Comparison of ENCODE assay signal across 7 mouse cellular contexts in the genomic region with DNA sequence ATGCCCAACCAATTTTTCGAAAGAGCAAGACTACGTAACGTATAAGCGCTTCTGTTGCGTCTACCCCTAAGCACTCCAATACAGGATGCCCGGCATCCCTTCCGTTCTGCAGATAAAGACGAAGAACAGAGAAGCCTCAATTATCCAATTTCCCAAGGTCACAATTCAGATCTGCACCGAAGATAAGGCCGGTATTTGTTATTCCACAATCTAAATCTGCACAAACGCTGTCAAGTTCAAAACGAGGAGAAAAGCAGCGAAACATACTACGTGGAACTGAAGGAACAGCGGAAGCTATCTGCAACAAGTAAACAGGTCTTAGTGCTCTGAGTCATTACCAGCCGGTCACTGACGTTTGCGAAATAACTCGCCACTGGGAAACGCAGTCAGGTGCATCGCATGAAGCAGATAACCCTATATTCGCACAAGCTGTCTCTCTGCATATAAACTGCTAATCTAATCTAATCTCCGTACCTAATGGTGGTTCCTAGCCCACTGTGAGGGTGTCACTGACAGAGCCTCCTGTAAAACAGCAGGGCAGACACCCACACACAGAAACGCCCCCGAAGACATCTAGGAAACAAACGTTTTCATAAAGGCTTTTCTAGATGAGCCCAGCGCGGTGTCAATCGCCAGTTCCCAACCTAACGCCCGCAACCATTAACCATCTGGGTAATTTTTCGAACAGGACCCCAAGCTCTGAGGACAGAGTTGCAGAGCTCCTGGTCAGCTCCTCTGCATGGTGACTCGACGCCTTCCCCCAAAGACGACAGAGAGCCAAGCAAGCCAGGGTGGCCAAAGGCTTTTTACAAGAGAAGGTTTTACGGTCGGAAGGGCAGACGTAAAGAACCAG. TPM values are rescaled to one million over a fixed set of nuclear protein-coding genes. Genes with fewer than 3 reads are reported as not detected.
A peak's percentile ranks its signal among the peaks of the same experiment; 100 is the strongest.
DNase-seq lines count a peak whose midpoint lies in the region; ATAC-seq lines count a peak whose summit lies in the region.

No protein-coding gene starts in this region.

- H3K9ac ChIP-seq in embryonic facial prominence, embryonic 11.5 days (replicated peaks; ENCODE audit: low read length) = peak overlapping the region; percentile 82
- H3K9ac ChIP-seq in hindbrain, embryonic 14.5 days = peak overlapping the region; percentile 75
- peak overlapping the region; percentile 92 for H3K9ac ChIP-seq in liver, embryonic 16.5 days (ENCODE audit: low read depth, low read length)
- H3K9ac ChIP-seq in neural tube, embryonic 13.5 days = peak overlapping the region; percentile 86

- no peaks in the 10 kb centered on the region for H3K36me3 ChIP-seq in embryonic facial prominence, embryonic 11.5 days (replicated peaks; ENCODE audit: control insufficient read depth, insufficient read depth, low read depth, low read length)
- no peaks in the 10 kb centered on the region for H3K36me3 ChIP-seq in hindbrain, embryonic 14.5 days (replicated peaks; ENCODE audit: control insufficient read depth, insufficient read depth)
- no peaks in the 10 kb centered on the region for H3K36me3 ChIP-seq in liver, embryonic 16.5 days (ENCODE audit: control insufficient read depth, insufficient read depth)
- no peaks in the 10 kb centered on the region for H3K36me3 ChIP-seq in neural tube, embryonic 13.5 days

- H3K27ac ChIP-seq in embryonic facial prominence, embryonic 11.5 days (replicated peaks; ENCODE audit: low read depth, low read length) = 0 out of 2 replicates have a peak overlapping the region, but pooled peaks have one; percentile 8
- no peak overlapping the region for H3K27ac ChIP-seq in hindbrain, embryonic 14.5 days
- peak overlapping the region; percentile 91 for H3K27ac ChIP-seq in liver, embryonic 16.5 days (ENCODE audit: low read length)
- H3K27ac ChIP-seq in neural tube, embryonic 13.5 days (replicated peaks) = 0 out of 2 replicates have a peak overlapping the region, but pooled peaks have one; percentile 11

- intact Hi-C loops in left cerebral cortex, postnatal 10 days (cut with DNase I) = loop anchor here (5.0 kb wide), 1 partner anchor 62 kb away; no protein-coding TSS in a partner anchor

- H3K27me3 ChIP-seq in embryonic facial prominence, embryonic 11.5 days (ENCODE audit: control insufficient read depth, insufficient read depth, low read length) = no peaks in the 10 kb centered on the region
- no peaks in the 10 kb centered on the region for H3K27me3 ChIP-seq in hindbrain, embryonic 14.5 days (ENCODE audit: control insufficient read depth, insufficient read depth, low read length)
- H3K27me3 ChIP-seq in liver, embryonic 16.5 days (ENCODE audit: control insufficient read depth, insufficient read depth, low read depth, low read length) = no peaks in the 10 kb centered on the region
- H3K27me3 ChIP-seq in neural tube, embryonic 13.5 days = no peaks in the 10 kb centered on the region

- 29% methylated on average over 34 of the region's 38 CpGs for WGBS in embryonic facial prominence, embryonic 11.5 days
- WGBS in hindbrain, embryonic 14.5 days = 38% methylated on average over 34 of the region's 38 CpGs
- 12% methylated on average over 33 of the region's 38 CpGs for WGBS in liver, embryonic 16.5 days (ENCODE audit: insufficient replicate concordance)
- WGBS in neural tube, embryonic 13.5 days = 31% methylated on average over 37 of the region's 38 CpGs

- peak; percentile 88 for DNase-seq in 416B (ENCODE audit: low read depth)
- DNase-seq in CD4-positive, CD25-positive, alpha-beta regulatory T cell, adult 2 months (ENCODE audit: low read depth, low spot score) = peak; percentile 62
- no peak for DNase-seq in embryonic facial prominence, embryonic 11.5 days (ENCODE audit: low spot score)
- DNase-seq in hindbrain, embryonic 14.5 days (ENCODE audit: low spot score) = no peak
- no peak for DNase-seq in left cerebral cortex, postnatal 10 days (ENCODE audit: extremely low spot score in 1 of 2, low spot score in 2 of 2)

- ATAC-seq in embryonic facial prominence, embryonic 11.5 days (replicated peaks; ENCODE audit: insufficient number of reproducible peaks, low FRiP score, low TSS enrichment, low read depth) = no peak
- ATAC-seq in hindbrain, embryonic 14.5 days (ENCODE audit: low FRiP score) = no peak
- peak; percentile 1; the same call in 1 of the 2 replicates for ATAC-seq in liver, embryonic 16.5 days (ENCODE audit: low read depth)
- peak; percentile 14; the same call in 1 of the 2 replicates for ATAC-seq in neural tube, embryonic 13.5 days (ENCODE audit: low read depth)

- H3K4me3 ChIP-seq in embryonic facial prominence, embryonic 11.5 days (ENCODE audit: low read depth, low read length) = peak overlapping the region; percentile 93
- H3K4me3 ChIP-seq in hindbrain, embryonic 14.5 days (replicated peaks; ENCODE audit: low read length) = peak overlapping the region; percentile 83
- peak overlapping the region; percentile 94 for H3K4me3 ChIP-seq in liver, embryonic 16.5 days (ENCODE audit: low read depth, low read length)
- H3K4me3 ChIP-seq in neural tube, embryonic 13.5 days = peak overlapping the region; percentile 74

- H3K4me2 ChIP-seq in embryonic facial prominence, embryonic 11.5 days (ENCODE audit: low read depth, low read length) = peak overlapping the region; percentile 57
- peak overlapping the region; percentile 56 for H3K4me2 ChIP-seq in hindbrain, embryonic 14.5 days (replicated peaks)
- H3K4me2 ChIP-seq in liver, embryonic 16.5 days (ENCODE audit: low read depth, low read length) = peak overlapping the region; percentile 70
- H3K4me2 ChIP-seq in neural tube, embryonic 13.5 days = peak overlapping the region; percentile 69

- no peaks in the 10 kb centered on the region for H3K9me3 ChIP-seq in embryonic facial prominence, embryonic 11.5 days (replicated peaks; ENCODE audit: control insufficient read depth, low read length)
- no peaks in the 10 kb centered on the region for H3K9me3 ChIP-seq in hindbrain, embryonic 14.5 days (ENCODE audit: control insufficient read depth, low read length)
- H3K9me3 ChIP-seq in liver, embryonic 16.5 days (replicated peaks; ENCODE audit: control insufficient read depth, low read length) = no peaks in the 10 kb centered on the region
- no peaks in the 10 kb centered on the region for H3K9me3 ChIP-seq in neural tube, embryonic 13.5 days

- no peaks in the 10 kb centered on the region for H3K4me1 ChIP-seq in embryonic facial prominence, embryonic 11.5 days (ENCODE audit: control insufficient read depth, insufficient read depth, low read length)
- peaks cover 12% of the 10 kb centered on the region for H3K4me1 ChIP-seq in hindbrain, embryonic 14.5 days (replicated peaks; ENCODE audit: control insufficient read depth, insufficient read depth, low read length)
- H3K4me1 ChIP-seq in liver, embryonic 16.5 days (ENCODE audit: control insufficient read depth, low read depth, low read length) = peaks cover 34% of the 10 kb centered on the region
- H3K4me1 ChIP-seq in neural tube, embryonic 13.5 days (replicated peaks) = peaks cover 43% of the 10 kb centered on the region

RNA-seq across cellular contexts. Expression of a gene that starts 0.8 kb away (rescaled TPM):
- 65.7 and 69.5 TPM in 2 replicates for polyA plus RNA-seq in embryonic facial prominence, embryonic 11.5 days (2014; fragmentation: Nextera tagmentation; extraction: Ambion mirVana)
- 35.0 and 45.0 TPM in 2 replicates for polyA plus RNA-seq in hindbrain, embryonic 14.5 days (2014; fragmentation: Nextera tagmentation; extraction: Ambion mirVana)
- 33.5 and 35.6 TPM in 2 replicates for polyA plus RNA-seq in liver, embryonic 16.5 days (2015; fragmentation: Nextera tagmentation; extraction: Ambion mirVana)
- polyA plus RNA-seq in neural tube, embryonic 13.5 days (2015; fragmentation: Nextera tagmentation; extraction: Ambion mirVana) = 27.3 and 30.2 TPM in 2 replicates
- 10 to 100 TPM; 35.4 to 43.9 TPM for total RNA-seq in left cerebral cortex, postnatal 10 days (2021)

Comparison
In these comparisons a context has a peak if more than half of its experiments do, and no peak if none do; other contexts are left out.
1. DNase-seq: peak in 416B (single experiment) and CD4-positive, CD25-positive, alpha-beta regulatory T cell, adult 2 months (single experiment); none in embryonic facial prominence, embryonic 11.5 days (single experiment), hindbrain, embryonic 14.5 days (single experiment) and left cerebral cortex, postnatal 10 days (0 of 2).
2. ATAC-seq: peak in liver, embryonic 16.5 days (single experiment) and neural tube, embryonic 13.5 days (single experiment); none in embryonic facial prominence, embryonic 11.5 days (single experiment) and hindbrain, embryonic 14.5 days (single experiment).
3. Peak in every context shown above with its lines, with median percentiles within 50 percentile points of each other: H3K4me2 ChIP-seq, H3K4me3 ChIP-seq and H3K9ac ChIP-seq.